Mouse (Mus musculus): ENCODE results near the gene Glis3. TPM values are rescaled to one million over a fixed set of nuclear protein-coding genes. Genes with fewer than 3 reads are reported as not detected.

The Glis3 gene
- total and polyA plus RNA-seq, 3 experiments, result not detected

- no peaks in the 10 kb centered on the region for H3K36me3 ChIP-seq (ENCODE audit: control insufficient read depth in 1 of 2, insufficient read depth in 2 of 2, low read length in 2 of 2)
- no peak for DNase-seq (ENCODE audit: low read depth, low spot score)
- no peak for TF ChIP-seq ZMIZ1 (IDR thresholded peaks at IDR 0.05; ENCODE audit: low read depth, low read length)
- no peak for TF ChIP-seq KAT2A (conservative IDR thresholded peaks at IDR 0.05; ENCODE audit: low read depth, low read length)
- no peak for TF ChIP-seq TAL1 (IDR thresholded peaks at IDR 0.05; ENCODE audit: low read length)
- TF ChIP-seq CHD1 (IDR thresholded peaks at IDR 0.05; ENCODE audit: low read depth, low read length), result no peak
- TF ChIP-seq NELFE (IDR thresholded peaks at IDR 0.05; ENCODE audit: low read depth, low read length), result no peak
- no peak for TF ChIP-seq MAX (IDR thresholded peaks at IDR 0.05; ENCODE audit: low read length)
- TF ChIP-seq EP300 (IDR thresholded peaks at IDR 0.05; ENCODE audit: low read depth in 1 of 2, low read length in 2 of 2), result no peak
- no peaks in the 10 kb centered on the region for H3K79me2 ChIP-seq (ENCODE audit: control insufficient read depth, insufficient read depth, low read length, poor library complexity)
- no peaks in the 10 kb centered on the region for H3K9me3 ChIP-seq (replicated peaks; ENCODE audit: insufficient read depth, low read length)
- H3K9ac ChIP-seq (ENCODE audit: control insufficient read depth, low read depth, low read length, poor library complexity, severe bottlenecking), result no peak overlapping the region
- no peak overlapping the region for H3K4me3 ChIP-seq (ENCODE audit: control insufficient read depth in 1 of 2, insufficient read depth in 1 of 2, low read depth in 2 of 2, low read length in 2 of 2)
- H3K27ac ChIP-seq (ENCODE audit: control insufficient read depth, low read depth, low read length), result no peak overlapping the region
- no peaks in the 10 kb centered on the region for H3K27me3 ChIP-seq (ENCODE audit: control insufficient read depth in 1 of 2, insufficient read depth in 2 of 2, low read length in 2 of 2)
- no peaks in the 10 kb centered on the region for H3K4me1 ChIP-seq (ENCODE audit: control insufficient read depth in 1 of 2, insufficient read depth in 2 of 2, low read length in 2 of 2)
These were observed 2.0 kb downstream of the Glis3 start for GRCm38 (mm10) chr19:28677728-28678438.

GRCm38 (mm10) chr19:28677045-28677727 is 2.7 kb downstream of the Glis3 start:
- no peaks in the 10 kb centered on the region for H3K9me3 ChIP-seq (replicated peaks; ENCODE audit: insufficient read depth, low read length)
- no peaks in the 10 kb centered on the region for H3K36me3 ChIP-seq (ENCODE audit: control insufficient read depth in 1 of 2, insufficient read depth in 2 of 2, low read length in 2 of 2)
- no peaks in the 10 kb centered on the region for H3K27me3 ChIP-seq (ENCODE audit: control insufficient read depth in 1 of 2, insufficient read depth in 2 of 2, low read length in 2 of 2)
- no peak overlapping the region for H3K27ac ChIP-seq (ENCODE audit: control insufficient read depth, low read depth, low read length)
- no peak overlapping the region for H3K9ac ChIP-seq (ENCODE audit: control insufficient read depth, low read depth, low read length, poor library complexity, severe bottlenecking)
- no peak for TF ChIP-seq HCFC1 (IDR thresholded peaks at IDR 0.05; ENCODE audit: low read depth, low read length)
- TF ChIP-seq NRF1 (IDR thresholded peaks at IDR 0.05; ENCODE audit: insufficient read depth, low read depth, low read length, poor library complexity, severe bottlenecking), result no peak
- no peak for TF ChIP-seq JUND (IDR thresholded peaks at IDR 0.05; ENCODE audit: low read depth, low read length)
- TF ChIP-seq ZMIZ1 (IDR thresholded peaks at IDR 0.05; ENCODE audit: low read depth, low read length), result no peak
- no peak for DNase-seq (ENCODE audit: low read depth, low spot score)
- H3K4me1 ChIP-seq (ENCODE audit: control insufficient read depth in 1 of 2, insufficient read depth in 2 of 2, low read length in 2 of 2), result no peaks in the 10 kb centered on the region
- no peaks in the 10 kb centered on the region for H3K79me2 ChIP-seq (ENCODE audit: control insufficient read depth, insufficient read depth, low read length, poor library complexity)
- no peak overlapping the region for H3K4me3 ChIP-seq (ENCODE audit: control insufficient read depth in 1 of 2, insufficient read depth in 1 of 2, low read depth in 2 of 2, low read length in 2 of 2)

- H3K4me3 ChIP-seq (ENCODE audit: control insufficient read depth in 1 of 2, insufficient read depth in 1 of 2, low read depth in 2 of 2, low read length in 2 of 2), result no peak overlapping the region
- H3K36me3 ChIP-seq (ENCODE audit: control insufficient read depth in 1 of 2, insufficient read depth in 2 of 2, low read length in 2 of 2), result no peaks in the 10 kb centered on the region
- H3K27ac ChIP-seq (ENCODE audit: control insufficient read depth, low read depth, low read length), result no peak overlapping the region
- no peaks in the 10 kb centered on the region for H3K4me1 ChIP-seq (ENCODE audit: control insufficient read depth in 1 of 2, insufficient read depth in 2 of 2, low read length in 2 of 2)
- no peak for DNase-seq (ENCODE audit: low read depth, low spot score)
- TF ChIP-seq GABPA (IDR thresholded peaks at IDR 0.05; ENCODE audit: low read depth, low read length) (no peak), TAL1 (IDR thresholded peaks at IDR 0.05; ENCODE audit: low read length) (no peak)
- no peak overlapping the region for H3K9ac ChIP-seq (ENCODE audit: control insufficient read depth, low read depth, low read length, poor library complexity, severe bottlenecking)
- no peaks in the 10 kb centered on the region for H3K27me3 ChIP-seq (ENCODE audit: control insufficient read depth in 1 of 2, insufficient read depth in 2 of 2, low read length in 2 of 2)
- H3K9me3 ChIP-seq (replicated peaks; ENCODE audit: insufficient read depth, low read length), result no peaks in the 10 kb centered on the region
- no peaks in the 10 kb centered on the region for H3K79me2 ChIP-seq (ENCODE audit: control insufficient read depth, insufficient read depth, low read length, poor library complexity)
These were observed 16.1 kb downstream of the Glis3 start for GRCm38 (mm10) chr19:28663781-28664180.

Data from MEL (cell line).